Mouse (Mus musculus): ENCODE measurements around the gene Herc6. TPM values are rescaled to one million over a fixed set of nuclear protein-coding genes. Genes with fewer than 3 reads are reported as not detected.

Gene Herc6
- total RNA-seq (2012; rRNA removed) (2.0 and 2.4 TPM in 2 replicates), polyA plus RNA-seq (2012; ENCODE audit: insufficient read depth in 1 of 2, insufficient read length in 2 of 2, low read depth in 1 of 2, low replicate concordance in 2 of 2, missing spikeins in 1 of 2) (1 to 10 TPM in 1 of 2 experiments, not detected in 1; 5.1 TPM)

GRCm38 (mm10) chr6:57580881-57581548 is at the start of gene Herc6:
Gene Herc6 (plus strand): TSS chr6:57581000.
- Histone ChIP-seq H3K27ac (ENCODE audit: control insufficient read depth, low read depth, low read length) (peak within 1 kb of the TSS; percentile 43), H3K27me3 (ENCODE audit: control insufficient read depth in 1 of 2, insufficient read depth in 2 of 2, low read length in 2 of 2) (no peaks in the 10 kb centered on the region), H3K4me1 (ENCODE audit: control insufficient read depth in 1 of 2, insufficient read depth in 2 of 2, low read length in 2 of 2) (no peaks in the 10 kb centered on the region), H3K9ac (ENCODE audit: control insufficient read depth, low read depth, low read length, poor library complexity, severe bottlenecking) (peak within 1 kb of the TSS; percentile 73), H3K36me3 (ENCODE audit: control insufficient read depth in 1 of 2, insufficient read depth in 2 of 2, low read length in 2 of 2) (no peaks in the 10 kb centered on the region), H3K79me2 (ENCODE audit: control insufficient read depth, insufficient read depth, low read length, poor library complexity) (no peaks in the 10 kb centered on the region; the same call in 1 of the 2 replicates), H3K4me3 (ENCODE audit: control insufficient read depth in 1 of 2, insufficient read depth in 1 of 2, low read depth in 2 of 2, low read length in 2 of 2) (peak within 1 kb of the TSS; percentile 72 to 96), H3K9me3 (replicated peaks; ENCODE audit: insufficient read depth, low read length) (no peaks in the 10 kb centered on the region)
- DNase-seq (ENCODE audit: low read depth, low spot score), result peak; percentile 82
- peak; percentile 36 for TF ChIP-seq SIN3A (IDR thresholded peaks at IDR 0.05; ENCODE audit: low read length)
- TF ChIP-seq NRF1 (IDR thresholded peaks at IDR 0.05; ENCODE audit: insufficient read depth, low read depth, low read length, poor library complexity, severe bottlenecking), result no peak
- 0 out of 2 replicates have a peak, but pooled peaks have one; percentile 20 for TF ChIP-seq HCFC1 (IDR thresholded peaks at IDR 0.05; ENCODE audit: low read depth, low read length)
- TF ChIP-seq EP300 (IDR thresholded peaks at IDR 0.05; ENCODE audit: low read depth in 1 of 2, low read length in 2 of 2), result no peak
- TF ChIP-seq GABPA (IDR thresholded peaks at IDR 0.05; ENCODE audit: low read depth, low read length), result no peak
- no peak for TF ChIP-seq CTCF (IDR thresholded peaks at IDR 0.05 in 2 of 3, conservative IDR thresholded peaks at IDR 0.05 in 1 of 3; ENCODE audit: control insufficient read depth in 1 of 3, insufficient read depth in 1 of 3, low read depth in 2 of 3, low read length in 3 of 3, poor library complexity in 1 of 3, severe bottlenecking in 1 of 3)
- peak; percentile 45 to 46; a peak in 1 of 4 replicates for TF ChIP-seq POLR2A (IDR thresholded peaks at IDR 0.05; ENCODE audit: control insufficient read depth in 1 of 2, insufficient read depth in 1 of 2, low read depth in 1 of 2, low read length in 2 of 2, poor library complexity in 1 of 2)
- no peak for TF ChIP-seq MYC (IDR thresholded peaks at IDR 0.05; ENCODE audit: low read depth, low read length)
- TF ChIP-seq MEF2A (IDR thresholded peaks at IDR 0.05; ENCODE audit: extremely low read depth, insufficient replicate concordance, low read depth, low read length, poor library complexity, severe bottlenecking), result no peak
- TF ChIP-seq POLR2AphosphoS5 (IDR thresholded peaks at IDR 0.05; ENCODE audit: borderline replicate concordance, low read depth, low read length), result no peak
- peak; percentile 33 for TF ChIP-seq ETS1 (IDR thresholded peaks at IDR 0.05; ENCODE audit: low read depth, low read length)
- TF ChIP-seq KAT2A (conservative IDR thresholded peaks at IDR 0.05; ENCODE audit: low read depth, low read length), result no peak
- no peak for TF ChIP-seq UBTF (IDR thresholded peaks at IDR 0.05; ENCODE audit: borderline replicate concordance, insufficient read depth, low read depth, low read length)
- TF ChIP-seq TCF12 (IDR thresholded peaks at IDR 0.05; ENCODE audit: low read depth, low read length), result no peak
- no peak for TF ChIP-seq ZKSCAN1 (IDR thresholded peaks at IDR 0.05; ENCODE audit: low read depth, low read length)
- TF ChIP-seq RAD21 (IDR thresholded peaks at IDR 0.05; ENCODE audit: low read depth, low read length), result no peak
- peak; percentile 17 for TF ChIP-seq MXI1 (IDR thresholded peaks at IDR 0.05; ENCODE audit: low read depth, low read length)
- TF ChIP-seq TAL1 (IDR thresholded peaks at IDR 0.05; ENCODE audit: low read length), result no peak
- TF ChIP-seq GATA1 (IDR thresholded peaks at IDR 0.05; ENCODE audit: low read depth, low read length), result no peak
- TF ChIP-seq SMC3 (IDR thresholded peaks at IDR 0.05; ENCODE audit: low read depth, low read length), result 0 out of 2 replicates have a peak, but pooled peaks have one; percentile 7
- TF ChIP-seq ELF1 (IDR thresholded peaks at IDR 0.05; ENCODE audit: low read depth, low read length), result peak; percentile 50; the same call in 1 of the 2 replicates
- TF ChIP-seq JUND (IDR thresholded peaks at IDR 0.05; ENCODE audit: low read depth, low read length), result no peak
- peak; percentile 35; the same call in 1 of the 2 replicates for TF ChIP-seq TBP (IDR thresholded peaks at IDR 0.05; ENCODE audit: low read depth, low read length)
- TF ChIP-seq USF2 (IDR thresholded peaks at IDR 0.05; ENCODE audit: borderline replicate concordance in 1 of 2, insufficient read depth in 1 of 2, low read depth in 1 of 2, low read length in 2 of 2), result no peak
- no peak for TF ChIP-seq MAFK (IDR thresholded peaks at IDR 0.05; ENCODE audit: borderline replicate concordance, low read depth, low read length)
- TF ChIP-seq MAZ (IDR thresholded peaks at IDR 0.05; ENCODE audit: low read depth, low read length), result no peak
- 0 out of 2 replicates have a peak, but pooled peaks have one; percentile 14 for TF ChIP-seq MAX (IDR thresholded peaks at IDR 0.05; ENCODE audit: low read length)
- TF ChIP-seq USF1 (IDR thresholded peaks at IDR 0.05; ENCODE audit: low read depth, low read length), result no peak
- no peak for TF ChIP-seq POLR2AphosphoS2 (IDR thresholded peaks at IDR 0.05; ENCODE audit: low read length)
- no peak for TF ChIP-seq MYB (IDR thresholded peaks at IDR 0.05; ENCODE audit: low read depth, low read length)
- no peak for TF ChIP-seq CHD2 (IDR thresholded peaks at IDR 0.05; ENCODE audit: low read length)
- TF ChIP-seq CHD1 (IDR thresholded peaks at IDR 0.05; ENCODE audit: low read depth, low read length), result no peak
- TF ChIP-seq NELFE (IDR thresholded peaks at IDR 0.05; ENCODE audit: low read depth, low read length), result peak; percentile 36
- 0 out of 2 replicates have a peak, but pooled peaks have one; percentile 79 for TF ChIP-seq E2F4 (IDR thresholded peaks at IDR 0.05; ENCODE audit: borderline replicate concordance, low read depth, low read length)
- TF ChIP-seq RCOR1 (IDR thresholded peaks at IDR 0.05; ENCODE audit: low read depth, low read length), result no peak
- TF ChIP-seq ZC3H11A (IDR thresholded peaks at IDR 0.05; ENCODE audit: low read depth, low read length), result no peak

Data from MEL (cell line).